Mouse (Mus musculus) stomach, postnatal 0 days (tissue): ENCODE results near the gene Fbxl7.

Experiments
- CTCF ChIP-seq: IDR thresholded peaks from 2 replicates; pipeline ENCODE4 v1.5.1; 2016; ENCODE audit warnings: antibody characterized with exemption, low read depth, mild to moderate bottlenecking, moderate library complexity
- EP300 ChIP-seq: optimal IDR thresholded peaks from 2 replicates; pipeline ENCODE3; 2016; ENCODE audit warnings: antibody characterized with exemption

- TF ChIP-seq CTCF: no peak
- no peak for TF ChIP-seq EP300
Measured at GRCm38 (mm10) chr15:26501024-26501423, 394.4 kb downstream of the Fbxl7 start.
